ENCODE assay signal across 26 mouse cellular contexts in the genomic region with DNA sequence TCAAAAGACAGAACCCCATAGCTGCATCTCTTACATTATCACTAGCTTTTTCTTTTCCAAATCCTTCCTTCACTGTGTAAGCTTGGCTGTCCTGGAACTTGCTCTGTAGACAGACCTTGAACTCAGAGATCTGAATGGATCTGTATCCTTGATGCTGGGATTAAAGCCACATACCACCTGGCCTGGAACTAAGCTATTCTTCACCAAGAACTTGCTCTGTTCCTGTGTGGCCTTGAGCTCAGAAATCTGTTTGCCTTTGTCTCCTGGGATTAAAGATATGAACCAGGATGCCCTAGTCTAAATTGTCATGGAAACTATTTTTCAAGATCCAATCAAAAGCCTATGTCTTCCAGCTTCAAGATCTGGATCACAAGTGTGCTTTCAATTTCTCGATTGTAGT.
DNase-seq lines count a peak whose midpoint lies in the region; ATAC-seq and TF ChIP-seq lines count a peak whose summit lies in the region.
"Had no signal": no experiment of that assay in that cellular context is flagged by ENCODE, and none has a peak within 500 bp of the region (broad histone marks: within the 10 kb centered on the region; RNA-seq: fewer than 3 reads in every experiment).

No protein-coding gene starts in this region.

- no peak overlapping the region for H3K4me3 ChIP-seq in ES-Bruce4 (ENCODE audit: low read depth, low read length)
- no peak overlapping the region for H3K4me3 ChIP-seq in liver, embryonic 12.5 days

- H3K36me3 ChIP-seq in ES-Bruce4 (ENCODE audit: control insufficient read depth, insufficient read depth, low read length, poor library complexity, severe bottlenecking): no peaks in the 10 kb centered on the region
- H3K36me3 ChIP-seq in liver, embryonic 12.5 days: no peaks in the 10 kb centered on the region
- H3K36me3 ChIP-seq: G1E had no signal

- H3K27ac ChIP-seq in ES-Bruce4 (ENCODE audit: insufficient read depth, low read length): peak overlapping the region; percentile 51
- H3K27ac ChIP-seq in liver, embryonic 12.5 days: no peak overlapping the region

- 43% methylated on average over 1 of the region's 1 CpGs for WGBS in liver, embryonic 12.5 days (ENCODE audit: insufficient replicate concordance)

- H3K9ac ChIP-seq in ES-Bruce4 (ENCODE audit: low read depth, poor library complexity, severe bottlenecking): no peak overlapping the region
- H3K9ac ChIP-seq in liver, embryonic 12.5 days: no peak overlapping the region

- H3K4me1 ChIP-seq in ES-Bruce4 (ENCODE audit: control insufficient read depth, insufficient read depth, low read length): no peaks in the 10 kb centered on the region
- H3K4me1 ChIP-seq in liver, embryonic 12.5 days: no peaks in the 10 kb centered on the region

- no peak for TF ChIP-seq CTCF in ES-Bruce4 (IDR thresholded peaks at IDR 0.05; ENCODE audit: low read depth, low read length)

- no peak for TF ChIP-seq EP300 in ES-Bruce4 (IDR thresholded peaks at IDR 0.05; ENCODE audit: insufficient read depth, low read depth, low read length)

- TF ChIP-seq POLR2A in ES-Bruce4 (IDR thresholded peaks at IDR 0.05; ENCODE audit: insufficient read depth, low read length): no peak

- no peak overlapping the region for H3K4me2 ChIP-seq in liver, embryonic 12.5 days

- no peaks in the 10 kb centered on the region for H3K27me3 ChIP-seq in ES-Bruce4 (ENCODE audit: control insufficient read depth, insufficient read depth, low read length, poor library complexity, severe bottlenecking)
- H3K27me3 ChIP-seq in liver, embryonic 12.5 days (replicated peaks): no peaks in the 10 kb centered on the region
- H3K27me3 ChIP-seq: CH12.LX had no signal

- ATAC-seq in liver, embryonic 12.5 days: no peak
- ATAC-seq: activated CD4-positive, CD25-positive, alpha-beta regulatory T cell, adult 4 months; CD4-positive, CD25-positive, alpha-beta regulatory T cell, adult 4 months; Patski had no signal

- H3K9me3 ChIP-seq in ES-Bruce4 (replicated peaks; ENCODE audit: control insufficient read depth, insufficient read depth, low read length, poor library complexity, severe bottlenecking): no peaks in the 10 kb centered on the region
- no peaks in the 10 kb centered on the region for H3K9me3 ChIP-seq in liver, embryonic 12.5 days (replicated peaks)
- H3K9me3 ChIP-seq: G1E had no signal

- peak; percentile 56 for DNase-seq in ES-CJ7 (ENCODE audit: low read depth, low spot score)
- peak; percentile 86 for DNase-seq in R1 (ENCODE audit: low read depth, low spot score)
- DNase-seq in ZHBTc4 (ENCODE audit: low read depth, low spot score): peak; percentile 46
- DNase-seq in left cerebral cortex, adult 8-10 months (ENCODE audit: low spot score in 2 of 2): no peak
- no peak for DNase-seq in gastrocnemius, postnatal 10 days
- no peak for DNase-seq in kidney, postnatal 10 days
- DNase-seq: adrenal gland, adult 2 months; adrenal gland, adult 8-10 months; adrenal gland, postnatal 10 days; adrenal gland, postnatal 14 days; adrenal gland, postnatal 25 days; adrenal gland, postnatal 36 days; B cell, adult 2 months; cerebellum, adult 11 months; cerebellum, adult 11-12 months; cerebellum, adult 18-20 months; cerebellum, adult 2 months; cerebellum, adult 8-10 months; cerebellum, adult 9-10 months had no signal

Comparison
In these comparisons a context has a peak if more than half of its experiments do, and no peak if none do; other contexts are left out.
1. DNase-seq: peak in ES-CJ7 (single experiment), R1 (single experiment) and ZHBTc4 (single experiment); none in left cerebral cortex, adult 8-10 months (0 of 2), gastrocnemius, postnatal 10 days (single experiment) and kidney, postnatal 10 days (single experiment).